Mouse (Mus musculus) kidney, embryonic 15.5 days (tissue): ENCODE data around the gene Fblim1. TPM values are rescaled to one million over a fixed set of nuclear protein-coding genes. Genes with fewer than 3 reads are reported as not detected.
"Not testable (repeated sequence)": the region's sequence is repeated elsewhere in the genome, so short reads cannot be mapped to it uniquely, and the experiment has no call there.

Experiments
- ATAC-seq: fragments of 200-750 bp; cut with Nextera tagmentation; replicated peaks from 2 replicates; pipeline ENCODE4 v1.8.0; 2017; ENCODE audit warnings: moderate TSS enrichment; ENCODE audit not compliant: low FRiP score
- H3K27ac ChIP-seq: fragments of 300-500 bp; sonication (generic); 2 replicates; pipeline ENCODE4 v1.5.1; 2015; ENCODE audit warnings: mild to moderate bottlenecking, inconsistent platforms
- H3K27me3 ChIP-seq: fragments of 300-500 bp; sonication (generic); 2 replicates; pipeline ENCODE4 v1.6.1; 2015; ENCODE audit warnings: inconsistent platforms
- H3K36me3 ChIP-seq: fragments of 300-500 bp; sonication (generic); 2 replicates; pipeline ENCODE4 v1.6.1; 2015; ENCODE audit warnings: inconsistent platforms
- H3K4me1 ChIP-seq: fragments of 300-500 bp; sonication (generic); 2 replicates; pipeline ENCODE4 v1.6.1; 2015; ENCODE audit warnings: inconsistent platforms
- H3K4me2 ChIP-seq: fragments of 300-500 bp; sonication (generic); 2 replicates; pipeline ENCODE4 v1.6.1; 2015; ENCODE audit warnings: moderate library complexity, mild to moderate bottlenecking, inconsistent platforms
- H3K4me3 ChIP-seq: fragments of 300-500 bp; sonication (generic); replicated peaks from 2 replicates; pipeline ENCODE4 v1.5.1; 2015; ENCODE audit warnings: mild to moderate bottlenecking, inconsistent platforms
- H3K9ac ChIP-seq: fragments of 300-500 bp; sonication (generic); 2 replicates; pipeline ENCODE4 v1.6.1; 2015; ENCODE audit warnings: mild to moderate bottlenecking, inconsistent platforms
- H3K9me3 ChIP-seq: fragments of 300-500 bp; sonication (generic); replicated peaks from 2 replicates; pipeline ENCODE4 v1.6.1; 2016; ENCODE audit warnings: inconsistent platforms
- WGBS: fragments of 180-500 bp; shearing (Covaris S2); methylation state at CpG from one replicate; pipeline ENCODE4 v1.1.7; 2015; ENCODE audit warnings: mixed read lengths; 5-methylcytosine and 5-hydroxymethylcytosine counted together
- polyA plus RNA-seq: library from polyadenylated mRNA; unstranded; fragments of >200 nt; fragmentation: Nextera tagmentation; extraction: Ambion mirVana; gene quantifications from 2 replicates; pipeline ENCODE4 v1.2.1, GENCODE M21; 2015

Fblim1 gene
- polyA plus RNA-seq, 1 experiment from 2014 or later, result 81.3 TPM

DNA sequence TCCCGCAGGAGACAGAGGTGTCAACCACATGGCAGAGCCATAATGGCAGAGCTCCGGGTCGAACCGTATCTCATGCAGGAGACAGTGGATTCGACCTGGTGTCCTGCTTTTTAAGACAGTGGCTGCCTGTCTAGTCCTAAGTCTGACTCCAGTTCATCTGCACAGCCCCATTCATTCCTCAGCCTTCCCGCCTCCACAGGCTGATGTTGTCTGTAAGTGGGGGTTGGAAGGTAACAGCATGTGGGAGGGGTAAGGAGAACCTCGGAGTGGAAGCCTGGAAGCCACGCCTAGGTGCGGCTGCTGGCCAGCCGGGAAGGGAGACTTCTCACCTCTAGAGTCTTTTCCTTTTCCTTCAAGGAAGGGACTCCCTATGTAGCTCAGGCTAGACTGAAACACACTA lies 34.0 kb downstream of the Fblim1 start:
- 46% methylated on average over 10 of the region's 10 CpGs for WGBS
- no peak overlapping the region for H3K9ac ChIP-seq
- H3K27me3 ChIP-seq, result no peaks in the 10 kb centered on the region
- H3K36me3 ChIP-seq, result peaks cover 7% of the 10 kb centered on the region
- H3K9me3 ChIP-seq, result no peaks in the 10 kb centered on the region
- no peak overlapping the region for H3K4me3 ChIP-seq
- H3K27ac ChIP-seq, result no peak overlapping the region
- H3K4me2 ChIP-seq, result no peak overlapping the region
- no peak for ATAC-seq
- peaks cover 45% of the 10 kb centered on the region for H3K4me1 ChIP-seq

GRCm38 (mm10) chr4:141571337-141571739 lies 34.6 kb downstream of the Fblim1 start:
- H3K4me3 ChIP-seq, result no peak overlapping the region
- no peak for ATAC-seq
- 0 out of 2 replicates have a peak, but pooled peaks cover 3% of the 10 kb centered on the region for H3K36me3 ChIP-seq
- H3K27ac ChIP-seq, result no peak overlapping the region
- H3K27me3 ChIP-seq, result no peaks in the 10 kb centered on the region
- no peaks in the 10 kb centered on the region for H3K9me3 ChIP-seq
- no peak overlapping the region for H3K4me2 ChIP-seq
- 23% methylated on average over 6 of the region's 6 CpGs for WGBS
- H3K9ac ChIP-seq, result no peak overlapping the region
- peaks cover 45% of the 10 kb centered on the region for H3K4me1 ChIP-seq

DNA sequence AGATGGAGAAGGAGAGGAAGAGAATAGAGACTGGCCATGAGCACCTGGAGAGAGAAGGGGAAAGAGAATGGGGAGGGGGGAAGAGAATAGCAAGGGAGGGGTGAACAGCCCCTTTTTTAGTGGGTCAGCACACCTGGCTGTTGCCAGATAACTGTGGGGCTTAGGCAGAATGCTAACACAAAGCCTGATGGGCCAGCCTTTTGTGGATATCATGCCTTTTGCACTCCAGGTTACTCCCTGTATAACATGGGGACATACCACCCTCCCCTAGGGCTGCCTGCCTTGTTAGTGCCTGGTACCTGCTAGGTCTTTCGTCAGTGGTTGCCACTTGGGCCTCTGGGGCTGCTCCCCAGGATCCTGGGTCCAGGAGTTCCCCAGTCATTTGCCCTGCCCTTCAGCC lies 35.1 kb downstream of the Fblim1 start:
- Histone ChIP-seq H3K36me3 (no peaks in the 10 kb centered on the region), H3K9ac (no peak overlapping the region), H3K4me2 (no peak overlapping the region), H3K4me3 (no peak overlapping the region), H3K27me3 (no peaks in the 10 kb centered on the region), H3K9me3 (no peaks in the 10 kb centered on the region), H3K27ac (no peak overlapping the region), H3K4me1 (peaks cover 45% of the 10 kb centered on the region)
- 100% methylated on average over 1 of the region's 1 CpGs for WGBS
- ATAC-seq, result no peak

GRCm38 (mm10) chr4:141570004-141570403 lies 35.9 kb downstream of the Fblim1 start:
- no peaks in the 10 kb centered on the region for H3K27me3 ChIP-seq
- ATAC-seq, result no peak
- WGBS, result 66% methylated on average over 6 of the region's 6 CpGs
- no peak overlapping the region for H3K4me2 ChIP-seq
- peaks cover 47% of the 10 kb centered on the region for H3K4me1 ChIP-seq
- 0 out of 2 replicates have a peak overlapping the region, but pooled peaks have one; percentile 18 for H3K27ac ChIP-seq
- H3K9me3 ChIP-seq, result no peaks in the 10 kb centered on the region
- H3K9ac ChIP-seq, result no peak overlapping the region
- no peaks in the 10 kb centered on the region for H3K36me3 ChIP-seq
- H3K4me3 ChIP-seq, result no peak overlapping the region

- no peak overlapping the region for H3K27ac ChIP-seq
- no peak overlapping the region for H3K4me3 ChIP-seq
- WGBS, result 66% methylated on average over 5 of the region's 5 CpGs
- H3K27me3 ChIP-seq, result no peaks in the 10 kb centered on the region
- H3K9ac ChIP-seq, result no peak overlapping the region
- peaks cover 43% of the 10 kb centered on the region for H3K4me1 ChIP-seq
- no peaks in the 10 kb centered on the region for H3K36me3 ChIP-seq
- H3K9me3 ChIP-seq, result no peaks in the 10 kb centered on the region
- H3K4me2 ChIP-seq, result no peak overlapping the region
- ATAC-seq, result 0 out of 2 replicates have a peak, but pooled peaks have one; percentile 13
Observed at GRCm38 (mm10) chr4:141568966-141569365, 36.9 kb downstream of the Fblim1 start.

GRCm38 (mm10) chr4:141567174-141567573 lies 38.7 kb downstream of the Fblim1 start:
- not testable (repeated sequence) for H3K27ac ChIP-seq, ATAC-seq, H3K36me3 ChIP-seq, H3K27me3 ChIP-seq, H3K9me3 ChIP-seq, H3K4me2 ChIP-seq, H3K9ac ChIP-seq, H3K4me3 ChIP-seq
- peaks cover 28% of the 10 kb centered on the region for H3K4me1 ChIP-seq
- 89% methylated on average over 7 of the region's 7 CpGs for WGBS

- WGBS, result 89% methylated on average over 6 of the region's 6 CpGs
- ATAC-seq, result no peak
- peaks cover 23% of the 10 kb centered on the region for H3K4me1 ChIP-seq
- H3K27ac ChIP-seq, result no peak overlapping the region
- H3K9me3 ChIP-seq, result no peaks in the 10 kb centered on the region
- H3K27me3 ChIP-seq, result no peaks in the 10 kb centered on the region
- H3K36me3 ChIP-seq, result no peaks in the 10 kb centered on the region
- no peak overlapping the region for H3K4me3 ChIP-seq
- no peak overlapping the region for H3K9ac ChIP-seq
- no peak overlapping the region for H3K4me2 ChIP-seq
Observed at GRCm38 (mm10) chr4:141566187-141566586, 39.7 kb downstream of the Fblim1 start.

- Histone ChIP-seq H3K9ac (no peak overlapping the region), H3K36me3 (no peaks in the 10 kb centered on the region), H3K4me1 (peaks cover 18% of the 10 kb centered on the region), H3K4me2 (no peak overlapping the region), H3K27ac (peak overlapping the region; percentile 78), H3K4me3 (no peak overlapping the region), H3K9me3 (no peaks in the 10 kb centered on the region), H3K27me3 (no peaks in the 10 kb centered on the region)
- no peak for ATAC-seq
- 60% methylated on average over 7 of the region's 7 CpGs for WGBS
Observed at GRCm38 (mm10) chr4:141565325-141565724, 40.6 kb downstream of the Fblim1 start.

DNA sequence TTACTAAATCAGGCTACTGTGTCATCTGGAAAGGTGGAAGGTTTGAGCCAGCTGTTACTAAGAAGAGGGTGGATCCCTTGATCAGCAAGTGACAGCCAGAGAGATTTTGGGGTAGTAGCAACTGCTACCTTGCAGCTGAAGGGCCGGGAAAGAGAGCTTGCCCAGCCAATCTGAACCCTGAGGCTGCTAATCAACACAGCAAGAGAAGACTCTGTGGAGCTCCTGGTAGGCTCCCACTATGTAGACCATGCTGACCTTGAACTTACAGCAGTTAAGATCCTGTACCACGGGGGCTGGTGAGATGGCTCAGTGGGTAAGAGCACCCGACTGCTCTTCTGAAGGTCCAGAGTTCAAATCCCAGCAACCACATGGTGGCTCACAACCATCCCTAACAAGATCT lies 41.2 kb downstream of the Fblim1 start:
- H3K36me3 ChIP-seq, result no peaks in the 10 kb centered on the region
- H3K4me2 ChIP-seq, result no peak overlapping the region
- H3K9me3 ChIP-seq, result no peaks in the 10 kb centered on the region
- no peak overlapping the region for H3K9ac ChIP-seq
- no peak for ATAC-seq
- peaks cover 20% of the 10 kb centered on the region for H3K4me1 ChIP-seq
- H3K27me3 ChIP-seq, result no peaks in the 10 kb centered on the region
- H3K4me3 ChIP-seq, result no peak overlapping the region
- no peak overlapping the region; the same call in 1 of the 2 replicates for H3K27ac ChIP-seq
- WGBS, result 75% methylated on average over 3 of the region's 3 CpGs

- ATAC-seq, result no peak
- H3K36me3 ChIP-seq, result no peaks in the 10 kb centered on the region
- no peaks in the 10 kb centered on the region for H3K9me3 ChIP-seq
- no peak overlapping the region for H3K4me2 ChIP-seq
- WGBS, result 94% methylated on average over 4 of the region's 4 CpGs
- H3K4me3 ChIP-seq, result no peak overlapping the region
- no peak overlapping the region for H3K27ac ChIP-seq
- no peak overlapping the region for H3K9ac ChIP-seq
- no peaks in the 10 kb centered on the region for H3K27me3 ChIP-seq
- peaks cover 25% of the 10 kb centered on the region for H3K4me1 ChIP-seq
Observed at GRCm38 (mm10) chr4:141564209-141564608, 41.7 kb downstream of the Fblim1 start.

DNA sequence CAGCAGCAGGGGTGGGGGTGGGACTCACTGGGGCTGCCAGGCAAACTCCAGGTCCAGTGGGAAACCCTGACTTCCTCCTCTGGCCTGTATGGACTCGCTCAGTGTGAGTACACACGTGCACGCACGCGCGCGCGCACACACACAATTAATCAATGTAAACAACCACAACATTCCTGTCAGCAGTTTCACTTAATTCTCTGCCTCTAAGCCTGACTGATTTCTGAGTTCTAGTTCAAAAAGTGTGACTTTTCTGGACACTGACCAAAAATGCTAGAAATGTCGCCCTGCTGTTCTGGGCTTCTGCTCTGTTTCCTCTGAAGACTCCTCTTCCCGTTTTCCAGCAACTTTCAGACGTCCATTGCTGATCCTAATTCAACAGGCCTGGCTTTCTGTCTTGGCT lies 43.6 kb downstream of the Fblim1 start:
- H3K27me3 ChIP-seq, result no peaks in the 10 kb centered on the region
- H3K4me1 ChIP-seq, result peaks cover 33% of the 10 kb centered on the region
- no peak overlapping the region for H3K9ac ChIP-seq
- no peaks in the 10 kb centered on the region for H3K9me3 ChIP-seq
- ATAC-seq, result no peak
- H3K4me3 ChIP-seq, result no peak overlapping the region
- H3K36me3 ChIP-seq, result no peaks in the 10 kb centered on the region
- peak overlapping the region; percentile 69 for H3K27ac ChIP-seq
- H3K4me2 ChIP-seq, result no peak overlapping the region
- WGBS, result 70% methylated on average over 11 of the region's 11 CpGs

GRCm38 (mm10) chr4:141561331-141561919 lies 44.5 kb downstream of the Fblim1 start:
- WGBS, result 77% methylated on average over 5 of the region's 5 CpGs
- not testable (repeated sequence) for H3K9me3 ChIP-seq, H3K9ac ChIP-seq, H3K4me2 ChIP-seq, H3K4me3 ChIP-seq, H3K36me3 ChIP-seq, ATAC-seq, H3K27me3 ChIP-seq
- Histone ChIP-seq H3K27ac (peak overlapping the region; percentile 69; the same call in 1 of the 2 replicates), H3K4me1 (peaks cover 33% of the 10 kb centered on the region)

DNA sequence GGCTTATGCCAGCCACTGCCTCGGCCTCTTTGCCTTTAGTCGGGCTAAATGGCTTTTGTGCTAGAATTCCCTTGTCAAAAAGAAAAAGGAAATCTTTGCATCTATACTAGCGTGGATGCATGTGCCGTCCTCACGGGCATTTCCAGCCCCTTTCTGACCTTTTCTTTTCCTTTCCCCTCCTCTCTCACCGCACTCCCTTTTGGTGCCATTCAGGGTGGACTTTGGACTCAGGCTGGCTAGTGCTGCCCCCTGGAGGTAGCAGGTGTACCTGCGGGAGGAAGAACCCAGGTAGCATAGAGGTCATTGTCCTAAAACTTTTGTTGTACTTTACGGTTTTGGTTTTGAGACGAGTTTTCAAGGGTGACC lies 46.0 kb downstream of the Fblim1 start:
- WGBS, result 3% methylated on average over 9 of the region's 9 CpGs
- Histone ChIP-seq H3K27ac (peak overlapping the region; percentile 92), H3K36me3 (no peaks in the 10 kb centered on the region), H3K4me3 (peak overlapping the region; percentile 44), H3K27me3 (no peaks in the 10 kb centered on the region), H3K4me2 (peak overlapping the region; percentile 85), H3K4me1 (peaks cover 28% of the 10 kb centered on the region), H3K9me3 (no peaks in the 10 kb centered on the region), H3K9ac (peak overlapping the region; percentile 33)
- peak; percentile 43 for ATAC-seq
